Mouse (Mus musculus): ENCODE results near the gene Olfr275. TPM values are rescaled to one million over a fixed set of nuclear protein-coding genes. Genes with fewer than 3 reads are reported as not detected.

The Olfr275 gene
- polyA plus RNA-seq, 1 experiment from 2014 or later: not detected

Other genes with a start within 250 kb of the Olfr275 start
- gene Toporsl, start 218.3 kb upstream of the Olfr275 start, polyA plus RNA-seq (2016; fragmentation: Nextera tagmentation; extraction: Ambion mirVana): not detected in 2 replicates
- gene Olfr273, start 44.6 kb downstream of the Olfr275 start, polyA plus RNA-seq (2016; fragmentation: Nextera tagmentation; extraction: Ambion mirVana): not detected in 2 replicates
- not detected in 2 replicates for gene Olfr272, start 104.6 kb downstream of the Olfr275 start, polyA plus RNA-seq (2016; fragmentation: Nextera tagmentation; extraction: Ambion mirVana)
- not detected in 2 replicates for gene Olfr270, start 149.9 kb downstream of the Olfr275 start, polyA plus RNA-seq (2016; fragmentation: Nextera tagmentation; extraction: Ambion mirVana)
- not detected in 2 replicates for gene Nipsnap3a, start 174.7 kb downstream of the Olfr275 start, polyA plus RNA-seq (2016; fragmentation: Nextera tagmentation; extraction: Ambion mirVana)
- gene Nipsnap3b, start 197.3 kb downstream of the Olfr275 start, polyA plus RNA-seq (2016; fragmentation: Nextera tagmentation; extraction: Ambion mirVana): 100.0 and 114 TPM in 2 replicates